Mouse (Mus musculus) hindlimb bud, embryonic 11.5 days (tissue): ENCODE measurements around the gene Olfr1349.
"Not testable (repeated sequence)": the region's sequence is repeated elsewhere in the genome, so short reads cannot be mapped to it uniquely, and the experiment has no call there.

Source experiments
- DNase-seq: peaks from one replicate; pipeline ENCODE4 v3.0.0-alpha.2; 2012; ENCODE audit warnings: low read depth, low spot score; ENCODE audit errors: extremely low spot score

The Olfr1349 gene

GRCm38 (mm10) chr7:6522850-6523249, at the start of gene Olfr1349:
Olfr1349 (minus strand) TSS chr7:6522950.
- no peak for DNase-seq

- DNase-seq, result no peak
Measured at GRCm38 (mm10) chr7:6564541-6564940, 41.8 kb upstream of the Olfr1349 start, which contains the start of gene Olfr1350. Olfr1350 (plus strand) TSS chr7:6564841.

- DNase-seq, result no peak
Measured at GRCm38 (mm10) chr7:6526141-6526540, 3.4 kb upstream of the Olfr1349 start.

GRCm38 (mm10) chr7:6525001-6525400, 2.3 kb upstream of the Olfr1349 start:
- DNase-seq, result no peak

- DNase-seq, result no peak
Measured at GRCm38 (mm10) chr7:6521666-6522065, 1.1 kb downstream of the Olfr1349 start.

GRCm38 (mm10) chr7:6508648-6509047, 14.1 kb downstream of the Olfr1349 start, which contains the start of gene Olfr1348:
Olfr1348 (minus strand) TSS chr7:6508748.
- DNase-seq, result no peak

- DNase-seq, result no peak
Measured at GRCm38 (mm10) chr7:6499655-6500054, 23.1 kb downstream of the Olfr1349 start, which contains the start of gene Olfr1347. Olfr1347 (minus strand) TSS chr7:6499755.

- no peak for DNase-seq
Measured at GRCm38 (mm10) chr7:6486841-6487240, 35.9 kb downstream of the Olfr1349 start, which contains the start of gene Olfr5. Olfr5 (minus strand) TSS chr7:6486941.

GRCm38 (mm10) chr7:6477633-6478032, 45.1 kb downstream of the Olfr1349 start:
- DNase-seq, result not testable (repeated sequence)

- no peak for DNase-seq
Measured at GRCm38 (mm10) chr7:6466951-6467350, 55.8 kb downstream of the Olfr1349 start, which contains the start of gene Olfr1346. Olfr1346 (plus strand) TSS chr7:6467101.
